Mouse (Mus musculus) heart, embryonic 11.5 days (tissue): Measurements from ENCODE around the gene Sltm. TPM values are rescaled to one million over a fixed set of nuclear protein-coding genes. Genes with fewer than 3 reads are reported as not detected.

ENCODE experiments used
- ATAC-seq: fragments of 200-750 bp; cut with Nextera tagmentation; replicated peaks from 2 replicates; pipeline ENCODE4 v1.8.0; 2017; ENCODE audit warnings: moderate library complexity; ENCODE audit not compliant: insufficient number of reproducible peaks, low FRiP score, low TSS enrichment
- H3K27ac ChIP-seq: fragments of 300-500 bp; sonication (generic); 2 replicates; pipeline ENCODE4 v1.5.1; 2014; ENCODE audit warnings: mild to moderate bottlenecking, low read depth, low read length
- H3K27me3 ChIP-seq: fragments of 300-500 bp; sonication (generic); 2 replicates; pipeline ENCODE4 v1.6.1; 2014; ENCODE audit warnings: mild to moderate bottlenecking, low read length, mixed read lengths; ENCODE audit not compliant: control insufficient read depth, insufficient read depth
- H3K36me3 ChIP-seq: fragments of 300-500 bp; sonication (generic); 2 replicates; pipeline ENCODE4 v1.6.1; 2014; ENCODE audit warnings: mild to moderate bottlenecking, low read length, moderate library complexity, mixed read lengths; ENCODE audit not compliant: control insufficient read depth, insufficient read depth
- H3K4me1 ChIP-seq: fragments of 300-500 bp; sonication (generic); 2 replicates; pipeline ENCODE4 v1.6.1; 2014; ENCODE audit warnings: low read length; ENCODE audit not compliant: control insufficient read depth, insufficient read depth
- H3K4me2 ChIP-seq: fragments of 300-500 bp; sonication (generic); 2 replicates; pipeline ENCODE4 v1.6.1; 2014; ENCODE audit warnings: mild to moderate bottlenecking, moderate library complexity
- H3K4me3 ChIP-seq: fragments of 300-500 bp; sonication (generic); 2 replicates; pipeline ENCODE4 v1.5.1; 2014; ENCODE audit warnings: low read depth, low read length
- H3K9ac ChIP-seq: fragments of 300-500 bp; sonication (generic); 2 replicates; pipeline ENCODE4 v1.6.1; 2014; ENCODE audit warnings: mild to moderate bottlenecking, low read depth, low read length, moderate library complexity
- H3K9me3 ChIP-seq: fragments of 300-500 bp; sonication (generic); replicated peaks from 2 replicates; pipeline ENCODE4 v1.6.1; 2016; ENCODE audit warnings: low read length; ENCODE audit not compliant: control insufficient read depth
- WGBS: fragments of 180-500 bp; shearing (Covaris S2); extraction: QIAGEN DNeasy Blood & Tissue Kit; methylation state at CpG from one replicate; pipeline ENCODE4 v1.1.7; 2014; ENCODE audit not compliant: insufficient replicate concordance; 5-methylcytosine and 5-hydroxymethylcytosine counted together
- polyA plus RNA-seq: library from polyadenylated mRNA; unstranded; fragments of >200 nt; fragmentation: Nextera tagmentation; extraction: Ambion mirVana; gene quantifications from 2 replicates; pipeline ENCODE4 v1.2.1, GENCODE M21; 2014

The Sltm gene
- polyA plus RNA-seq = 40.6 and 48.3 TPM in 2 replicates

DNA sequence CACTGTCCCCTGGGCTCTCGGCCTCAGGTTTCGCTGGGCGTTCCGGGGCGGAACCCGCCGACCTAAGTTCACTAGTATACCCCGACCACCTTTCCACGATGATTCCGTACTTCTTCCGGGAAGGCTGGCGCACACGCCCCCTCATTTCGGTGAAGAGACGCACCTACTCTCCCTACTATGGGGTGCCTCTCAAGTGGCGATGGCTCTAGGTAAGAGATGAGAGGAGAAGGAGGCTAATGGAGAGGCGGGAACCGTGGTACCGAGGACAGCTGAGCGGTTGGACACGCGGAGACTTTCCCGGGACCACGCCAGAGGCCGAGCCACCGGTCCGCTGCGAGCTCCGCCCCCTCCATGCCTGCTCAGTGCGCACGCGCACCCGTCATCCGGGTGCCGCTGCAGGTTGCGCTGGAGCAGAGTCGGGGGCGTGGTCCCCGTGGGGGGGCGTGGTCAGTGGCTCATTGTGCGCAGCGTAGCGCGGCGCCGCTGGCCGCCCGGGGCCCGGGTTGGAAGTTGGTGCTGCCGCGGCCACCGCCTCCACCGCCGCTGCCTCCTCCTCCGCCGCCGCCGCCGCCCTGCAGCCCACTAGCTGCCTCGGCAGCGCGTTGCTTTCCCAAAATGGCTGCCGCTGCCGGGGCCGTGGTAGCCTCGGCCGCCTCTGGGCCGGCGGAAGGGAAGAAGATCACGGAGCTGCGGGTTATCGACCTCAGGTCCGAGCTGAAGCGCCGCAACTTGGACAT is at the start of gene Sltm:
Sltm (plus strand) TSS at position 450 of the 737 bp plus-strand sequence.
- peak; percentile 97 for ATAC-seq
- Histone ChIP-seq H3K27ac (peak within 1 kb of the TSS; percentile 99), H3K4me3 (peak within 1 kb of the TSS; percentile 74), H3K4me2 (peak within 1 kb of the TSS; percentile 94), H3K27me3 (no peaks in the 10 kb centered on the region), H3K36me3 (no peaks in the 10 kb centered on the region), H3K9ac (peak within 1 kb of the TSS; percentile 98), H3K9me3 (no peaks in the 10 kb centered on the region), H3K4me1 (0 out of 2 replicates have a peak, but pooled peaks cover 3% of the 10 kb centered on the region)
- under 1% methylated on average over 66 of the region's 75 CpGs for WGBS

DNA sequence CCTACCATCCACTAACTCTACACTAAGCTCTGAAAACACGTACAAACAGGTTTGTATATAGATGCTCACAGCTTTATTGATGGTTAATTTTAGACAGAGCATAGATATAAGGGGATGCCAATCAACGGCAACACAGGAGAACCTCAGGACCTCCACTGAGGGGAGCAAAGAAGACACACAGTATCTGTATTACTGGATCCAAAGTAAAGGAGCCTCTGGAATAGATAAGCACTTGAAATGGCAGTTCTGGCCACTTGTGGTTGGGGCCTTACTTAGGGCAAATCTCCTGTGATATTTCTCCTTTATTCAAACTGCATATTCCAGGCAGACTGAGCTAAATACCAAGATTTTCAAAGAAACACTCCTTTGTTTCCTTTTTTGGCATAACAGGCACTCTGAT is 49.5 kb upstream of the Sltm start:
- Histone ChIP-seq H3K36me3 (peaks cover 5% of the 10 kb centered on the region), H3K27me3 (no peaks in the 10 kb centered on the region), H3K9me3 (no peaks in the 10 kb centered on the region), H3K4me3 (no peak overlapping the region), H3K4me2 (no peak overlapping the region), H3K4me1 (peaks cover 16% of the 10 kb centered on the region), H3K27ac (no peak overlapping the region), H3K9ac (no peak overlapping the region)
- no peak for ATAC-seq
- 68% methylated on average over 2 of the region's 2 CpGs for WGBS

DNA sequence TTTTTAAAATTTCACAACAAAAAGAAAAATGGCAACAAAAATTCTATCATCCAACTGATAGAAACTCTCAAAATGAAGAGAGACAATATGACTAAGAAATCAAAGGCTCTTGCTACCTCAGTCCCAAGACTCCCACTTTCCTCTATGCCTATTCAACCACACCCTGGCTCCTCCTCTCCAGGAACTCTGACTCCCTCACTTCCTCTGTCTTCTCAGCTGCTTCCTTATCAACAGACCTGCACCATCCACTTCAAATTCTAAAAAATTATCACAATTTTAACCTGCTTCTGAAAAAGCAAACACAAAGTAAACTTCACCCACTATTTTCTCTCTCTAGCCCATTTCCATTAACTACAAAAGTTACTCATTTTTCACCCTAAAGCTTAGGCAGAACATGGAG is 45.6 kb upstream of the Sltm start:
- no peaks in the 10 kb centered on the region for H3K36me3 ChIP-seq
- H3K4me3 ChIP-seq = no peak overlapping the region
- H3K9me3 ChIP-seq = no peaks in the 10 kb centered on the region
- ATAC-seq = no peak
- no peak overlapping the region for H3K9ac ChIP-seq
- H3K27me3 ChIP-seq = no peaks in the 10 kb centered on the region
- H3K4me2 ChIP-seq = no peak overlapping the region
- no peak overlapping the region for H3K27ac ChIP-seq
- H3K4me1 ChIP-seq = peaks cover 16% of the 10 kb centered on the region

DNA sequence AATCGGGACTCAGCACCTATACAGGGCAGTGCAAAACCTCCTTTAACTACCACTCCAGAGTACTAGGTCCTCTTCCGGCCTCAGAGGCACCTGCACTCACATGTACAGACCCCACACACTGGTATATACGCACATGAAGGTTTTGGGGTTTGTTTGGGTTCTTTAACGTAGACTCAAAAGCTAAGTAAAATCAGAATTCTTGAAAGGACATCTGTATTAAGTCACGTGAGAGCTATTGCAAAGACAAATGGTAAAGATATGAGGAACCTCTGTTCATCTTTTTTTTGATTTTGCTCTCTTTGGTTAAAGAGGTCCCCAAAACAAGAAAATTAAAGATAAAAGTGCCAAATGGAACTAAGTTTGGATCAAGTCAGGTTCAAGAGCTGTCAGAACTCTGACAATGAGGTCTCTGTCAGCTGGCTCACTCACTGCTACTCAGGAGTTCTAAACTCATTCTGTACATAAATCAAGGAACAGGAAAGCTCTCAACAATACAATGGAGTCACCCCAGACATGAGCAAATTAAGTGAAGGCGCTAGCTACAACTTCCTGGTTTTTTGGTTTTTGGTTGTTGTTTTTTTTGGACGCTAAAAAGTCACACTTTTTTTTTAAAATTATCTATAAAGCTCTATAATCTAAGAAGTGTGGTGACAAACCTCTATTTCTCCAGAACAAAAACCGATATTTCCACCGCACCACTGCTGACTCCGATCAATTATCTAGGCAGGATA is 40.1 kb upstream of the Sltm start:
- no peaks in the 10 kb centered on the region for H3K36me3 ChIP-seq
- H3K4me3 ChIP-seq = peak overlapping the region; percentile 98
- peak overlapping the region; percentile 67 for H3K4me2 ChIP-seq
- no peak for ATAC-seq
- 37% methylated on average over 10 of the region's 10 CpGs for WGBS
- peak overlapping the region; percentile 98 for H3K9ac ChIP-seq
- H3K27me3 ChIP-seq = no peaks in the 10 kb centered on the region
- no peaks in the 10 kb centered on the region for H3K9me3 ChIP-seq
- peak overlapping the region; percentile 99 for H3K27ac ChIP-seq
- peaks cover 11% of the 10 kb centered on the region; the same call in 1 of the 2 replicates for H3K4me1 ChIP-seq

DNA sequence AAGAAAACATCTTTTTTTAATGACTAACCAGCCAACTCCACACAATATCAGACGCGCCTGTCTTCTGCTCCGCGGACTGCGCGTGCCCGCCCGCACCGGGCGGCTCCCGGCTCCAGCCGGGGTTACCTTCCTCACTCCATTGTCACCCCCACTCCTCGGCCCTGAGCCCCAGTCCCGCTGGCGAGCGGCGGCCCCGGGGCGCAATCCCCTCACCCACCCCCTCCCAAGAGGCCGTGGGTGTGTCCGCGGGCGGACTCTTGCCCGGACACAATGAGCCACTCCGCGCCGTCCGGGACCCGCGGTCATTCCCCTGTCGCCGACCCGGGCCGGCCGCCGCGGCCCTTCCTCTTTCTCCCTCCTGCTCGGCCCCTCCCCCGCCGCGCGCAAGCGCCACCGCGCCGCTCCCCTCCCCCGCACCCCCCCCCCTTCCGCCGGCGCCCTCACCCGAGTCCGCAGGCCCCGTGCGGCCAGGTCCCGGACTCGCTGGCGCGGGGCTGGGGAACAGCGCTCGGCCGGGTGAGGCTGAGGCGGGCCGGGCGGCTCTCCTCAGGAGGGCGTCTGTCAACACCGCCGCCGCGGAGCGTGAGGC is 39.4 kb upstream of the Sltm start:
- Histone ChIP-seq H3K9ac (peak overlapping the region; percentile 98), H3K4me3 (peak overlapping the region; percentile 98), H3K4me2 (peak overlapping the region; percentile 67), H3K9me3 (no peaks in the 10 kb centered on the region), H3K27me3 (no peaks in the 10 kb centered on the region), H3K36me3 (no peaks in the 10 kb centered on the region), H3K4me1 (0 out of 2 replicates have a peak, but pooled peaks cover 10% of the 10 kb centered on the region), H3K27ac (peak overlapping the region; percentile 99)
- WGBS = under 1% methylated on average over 36 of the region's 70 CpGs
- peak; percentile 87 for ATAC-seq

DNA sequence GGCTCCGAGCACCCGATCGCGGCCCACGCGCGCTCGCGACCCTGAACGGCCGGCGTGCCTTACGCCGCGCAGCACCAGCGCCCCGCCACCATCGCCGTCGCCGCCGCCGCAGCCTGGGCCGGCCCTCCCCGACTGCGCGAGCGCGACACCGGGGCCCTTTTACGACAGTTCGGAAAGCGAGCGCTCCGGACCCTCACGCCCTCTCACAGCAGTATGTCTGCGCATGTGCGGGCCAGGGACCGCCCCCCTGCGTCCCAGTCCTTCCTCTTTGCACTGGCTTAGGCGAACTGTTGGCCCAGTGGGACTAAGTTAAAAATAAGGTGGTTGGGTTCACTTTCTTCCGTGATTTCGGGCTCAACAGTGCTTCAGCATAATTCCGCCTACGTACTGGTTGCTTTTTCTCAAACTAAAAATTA is 38.9 kb upstream of the Sltm start, which contains the start of gene Rnf111:
Rnf111 (minus strand) TSS at position 100 of the 416 bp plus-strand sequence.
- ATAC-seq = peak; percentile 97
- under 1% methylated on average over 36 of the region's 45 CpGs for WGBS
- Histone ChIP-seq H3K4me1 (0 out of 2 replicates have a peak, but pooled peaks cover 6% of the 10 kb centered on the region), H3K4me3 (peak within 1 kb of the TSS; percentile 98), H3K27me3 (no peaks in the 10 kb centered on the region), H3K36me3 (no peaks in the 10 kb centered on the region), H3K9ac (peak within 1 kb of the TSS; percentile 98), H3K27ac (peak within 1 kb of the TSS; percentile 99), H3K9me3 (no peaks in the 10 kb centered on the region), H3K4me2 (peak within 1 kb of the TSS; percentile 67)

DNA sequence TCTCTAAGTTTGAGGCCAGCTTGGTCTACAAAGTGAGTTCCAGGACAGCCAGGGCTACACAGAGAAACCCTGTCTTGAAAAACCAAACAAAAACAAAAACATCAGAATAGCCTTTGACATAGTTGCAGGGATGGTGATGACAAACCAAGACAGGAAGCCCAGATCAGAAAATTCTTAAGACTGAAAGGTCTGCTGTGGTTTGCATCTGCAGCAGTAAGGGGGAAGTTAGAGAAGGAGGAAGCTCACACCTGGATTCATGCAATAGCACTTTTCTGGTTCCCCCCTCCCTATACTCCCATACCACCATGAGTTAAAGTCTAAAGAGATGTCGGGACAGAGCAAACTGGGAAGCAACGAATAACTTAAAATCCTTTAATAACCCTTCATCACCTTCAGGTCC is 36.4 kb upstream of the Sltm start:
- Histone ChIP-seq H3K4me1 (0 out of 2 replicates have a peak, but pooled peaks cover 5% of the 10 kb centered on the region), H3K4me3 (no peak overlapping the region), H3K9ac (no peak overlapping the region), H3K4me2 (no peak overlapping the region), H3K27ac (no peak overlapping the region), H3K36me3 (no peaks in the 10 kb centered on the region), H3K9me3 (no peaks in the 10 kb centered on the region), H3K27me3 (no peaks in the 10 kb centered on the region)
- ATAC-seq = no peak
- 60% methylated on average over 2 of the region's 2 CpGs for WGBS

DNA sequence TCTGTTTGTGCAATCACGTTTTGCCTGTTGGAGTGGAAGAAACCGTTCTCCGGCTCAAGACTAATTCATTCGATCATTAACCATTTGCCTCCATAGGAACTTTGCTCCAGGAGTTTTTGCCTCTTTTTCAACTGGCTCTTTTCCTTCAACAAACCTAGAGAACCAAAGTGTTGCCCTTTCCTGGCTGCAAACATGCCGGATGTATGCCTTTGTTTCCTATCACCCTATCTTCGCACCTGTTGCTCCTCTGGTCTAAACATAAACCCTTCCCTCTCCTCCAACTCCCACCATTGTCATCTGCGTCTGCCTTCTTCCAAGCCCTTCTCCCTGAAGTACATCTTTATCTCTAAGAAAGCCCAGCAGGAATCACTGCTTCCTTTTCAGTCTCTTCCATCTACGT is 35.8 kb upstream of the Sltm start:
- H3K36me3 ChIP-seq = no peaks in the 10 kb centered on the region
- no peak overlapping the region for H3K4me3 ChIP-seq
- WGBS = 69% methylated on average over 8 of the region's 8 CpGs
- H3K9ac ChIP-seq = no peak overlapping the region
- ATAC-seq = no peak
- no peak overlapping the region for H3K27ac ChIP-seq
- no peak overlapping the region for H3K4me2 ChIP-seq
- H3K27me3 ChIP-seq = no peaks in the 10 kb centered on the region
- 0 out of 2 replicates have a peak, but pooled peaks cover 5% of the 10 kb centered on the region for H3K4me1 ChIP-seq
- H3K9me3 ChIP-seq = no peaks in the 10 kb centered on the region
